Mouse (Mus musculus): ENCODE data around the gene Slc5a6. TPM values are rescaled to one million over a fixed set of nuclear protein-coding genes. Genes with fewer than 3 reads are reported as not detected.

Gene Slc5a6
- polyA plus RNA-seq, 1 experiment from 2014 or later: 12.9 TPM

- H3K36me3 ChIP-seq: peaks cover 12% of the 10 kb centered on the region
- H3K4me2 ChIP-seq: 0 out of 2 replicates have a peak overlapping the region, but pooled peaks have one; percentile 1
- H3K4me1 ChIP-seq (replicated peaks): peaks cover 36% of the 10 kb centered on the region
- ATAC-seq (ENCODE audit: low read depth): peak; percentile 36
- peak overlapping the region; percentile 80 for H3K27ac ChIP-seq (replicated peaks)
- H3K27me3 ChIP-seq: peaks cover 4% of the 10 kb centered on the region; the same call in 1 of the 2 replicates
- H3K4me3 ChIP-seq: no peak overlapping the region
- H3K9me3 ChIP-seq: no peaks in the 10 kb centered on the region
- WGBS: 41% methylated on average over 12 of the region's 12 CpGs
- peak overlapping the region; percentile 6; the same call in 1 of the 2 replicates for H3K9ac ChIP-seq
These were observed 34.4 kb upstream of the Slc5a6 start for GRCm38 (mm10) chr5:31082935-31083625.

DNA sequence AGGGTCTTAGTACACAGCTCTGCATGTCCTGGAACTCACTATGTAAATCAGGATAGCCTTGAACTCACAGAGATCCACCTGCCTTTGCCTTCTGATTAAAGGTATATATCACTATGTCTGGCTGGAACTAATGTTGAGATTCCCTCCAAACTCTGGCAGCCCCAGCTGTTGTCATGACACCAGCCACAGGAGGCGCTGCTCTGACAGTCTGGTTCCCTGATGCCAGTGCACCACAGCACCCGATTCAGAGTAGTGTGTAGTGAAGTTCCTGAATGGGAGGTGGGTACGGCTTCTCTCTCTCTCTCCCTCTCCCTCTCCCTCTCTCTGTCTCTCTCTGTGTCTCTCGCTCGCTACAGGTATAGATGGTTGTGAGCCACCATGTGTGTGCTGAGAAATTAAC, 33.6 kb upstream of the Slc5a6 start:
- Histone ChIP-seq H3K4me1 (replicated peaks) (peaks cover 36% of the 10 kb centered on the region), H3K27ac (replicated peaks) (peak overlapping the region; percentile 80; the same call in 1 of the 2 replicates), H3K9ac (no peak overlapping the region), H3K4me2 (no peak overlapping the region), H3K4me3 (no peak overlapping the region), H3K27me3 (no peaks in the 10 kb centered on the region), H3K36me3 (peaks cover 19% of the 10 kb centered on the region), H3K9me3 (no peaks in the 10 kb centered on the region)
- ATAC-seq (ENCODE audit: low read depth): peak; percentile 7; the same call in 1 of the 2 replicates
- 9% methylated on average over 5 of the region's 5 CpGs for WGBS

GRCm38 (mm10) chr5:31081386-31081785, 32.7 kb upstream of the Slc5a6 start:
- Histone ChIP-seq H3K9ac (no peak overlapping the region), H3K27ac (replicated peaks) (no peak overlapping the region), H3K36me3 (peaks cover 29% of the 10 kb centered on the region), H3K4me2 (no peak overlapping the region), H3K9me3 (no peaks in the 10 kb centered on the region), H3K4me1 (replicated peaks) (peaks cover 29% of the 10 kb centered on the region), H3K4me3 (no peak overlapping the region), H3K27me3 (no peaks in the 10 kb centered on the region)
- ATAC-seq (ENCODE audit: low read depth): no peak
- 77% methylated on average over 3 of the region's 3 CpGs for WGBS

GRCm38 (mm10) chr5:31080795-31081164, 32.1 kb upstream of the Slc5a6 start:
- H3K36me3 ChIP-seq: peaks cover 35% of the 10 kb centered on the region
- ATAC-seq (ENCODE audit: low read depth): no peak
- no peak overlapping the region for H3K4me2 ChIP-seq
- WGBS: 71% methylated on average over 3 of the region's 3 CpGs
- H3K9ac ChIP-seq: no peak overlapping the region
- no peak overlapping the region for H3K4me3 ChIP-seq
- H3K27ac ChIP-seq (replicated peaks): no peak overlapping the region
- H3K4me1 ChIP-seq (replicated peaks): peaks cover 25% of the 10 kb centered on the region
- no peaks in the 10 kb centered on the region for H3K27me3 ChIP-seq
- H3K9me3 ChIP-seq: no peaks in the 10 kb centered on the region

- Histone ChIP-seq H3K9me3 (no peaks in the 10 kb centered on the region), H3K4me2 (no peak overlapping the region), H3K4me1 (replicated peaks) (peaks cover 25% of the 10 kb centered on the region), H3K36me3 (peaks cover 40% of the 10 kb centered on the region), H3K4me3 (no peak overlapping the region), H3K27me3 (no peaks in the 10 kb centered on the region), H3K27ac (replicated peaks) (no peak overlapping the region), H3K9ac (no peak overlapping the region)
- 85% methylated on average over 13 of the region's 13 CpGs for WGBS
- ATAC-seq (ENCODE audit: low read depth): no peak
These were observed 31.5 kb upstream of the Slc5a6 start for GRCm38 (mm10) chr5:31080059-31080794.

- no peak for ATAC-seq (ENCODE audit: low read depth)
- no peak overlapping the region for H3K4me2 ChIP-seq
- H3K9ac ChIP-seq: no peak overlapping the region
- H3K27me3 ChIP-seq: no peaks in the 10 kb centered on the region
- H3K36me3 ChIP-seq: peaks cover 79% of the 10 kb centered on the region
- no peaks in the 10 kb centered on the region for H3K9me3 ChIP-seq
- H3K27ac ChIP-seq (replicated peaks): no peak overlapping the region
- no peaks in the 10 kb centered on the region for H3K4me1 ChIP-seq (replicated peaks)
- 92% methylated on average over 13 of the region's 13 CpGs for WGBS
- H3K4me3 ChIP-seq: no peak overlapping the region
These were observed 27.6 kb upstream of the Slc5a6 start for GRCm38 (mm10) chr5:31076346-31076745.

DNA sequence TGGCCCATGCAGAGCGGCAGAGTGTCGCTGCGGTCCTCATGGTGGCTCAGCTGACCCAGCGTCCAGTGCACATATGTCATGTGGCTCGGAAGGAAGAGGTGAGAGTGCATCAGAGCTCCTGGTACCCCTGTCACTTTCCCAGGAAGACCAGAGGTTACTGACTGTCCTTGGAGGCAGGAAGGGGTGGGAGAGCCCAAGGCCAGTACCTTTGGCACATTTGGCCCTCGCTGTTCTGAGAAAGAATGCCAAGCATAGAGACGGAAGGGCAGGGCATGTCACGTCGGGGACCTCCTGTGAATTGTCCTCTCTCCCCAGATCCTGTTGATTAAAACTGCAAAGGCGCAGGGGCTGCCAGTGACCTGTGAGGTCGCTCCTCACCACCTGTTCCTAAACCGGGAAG, 24.5 kb upstream of the Slc5a6 start:
- peaks cover 100% of the 10 kb centered on the region for H3K36me3 ChIP-seq
- ATAC-seq (ENCODE audit: low read depth): no peak
- H3K27ac ChIP-seq (replicated peaks): no peak overlapping the region
- H3K9ac ChIP-seq: no peak overlapping the region
- WGBS: 91% methylated on average over 12 of the region's 12 CpGs
- H3K27me3 ChIP-seq: no peaks in the 10 kb centered on the region
- no peaks in the 10 kb centered on the region for H3K9me3 ChIP-seq
- H3K4me2 ChIP-seq: no peak overlapping the region
- H3K4me3 ChIP-seq: no peak overlapping the region
- H3K4me1 ChIP-seq (replicated peaks): no peaks in the 10 kb centered on the region

- WGBS: 93% methylated on average over 11 of the region's 11 CpGs
- ATAC-seq (ENCODE audit: low read depth): no peak
These were observed 23.1 kb upstream of the Slc5a6 start for GRCm38 (mm10) chr5:31071821-31072220.

GRCm38 (mm10) chr5:31071059-31071458, 22.3 kb upstream of the Slc5a6 start:
- Histone ChIP-seq H3K27me3 (no peaks in the 10 kb centered on the region), H3K9me3 (no peaks in the 10 kb centered on the region), H3K9ac (no peak overlapping the region), H3K4me2 (no peak overlapping the region), H3K27ac (replicated peaks) (no peak overlapping the region), H3K4me1 (replicated peaks) (no peaks in the 10 kb centered on the region), H3K4me3 (no peak overlapping the region), H3K36me3 (peaks cover 100% of the 10 kb centered on the region)
- ATAC-seq (ENCODE audit: low read depth): no peak
- 97% methylated on average over 2 of the region's 2 CpGs for whole genome bisulfite sequencing

More at GRCm38 (mm10) chr5:31071821-31072220, 23.1 kb upstream of the Slc5a6 start:
- H3K4me2 ChIP-seq: no peak overlapping the region
- no peak overlapping the region for H3K9ac ChIP-seq
- H3K36me3 ChIP-seq: peaks cover 100% of the 10 kb centered on the region
- H3K27me3 ChIP-seq: no peaks in the 10 kb centered on the region
- H3K27ac ChIP-seq (replicated peaks): no peak overlapping the region
- no peaks in the 10 kb centered on the region for H3K9me3 ChIP-seq
- H3K4me1 ChIP-seq (replicated peaks): no peaks in the 10 kb centered on the region
- H3K4me3 ChIP-seq: no peak overlapping the region

GRCm38 (mm10) chr5:31069810-31070209, 21.1 kb upstream of the Slc5a6 start:
- Histone ChIP-seq H3K4me2 (no peak overlapping the region), H3K4me3 (no peak overlapping the region), H3K27ac (replicated peaks) (no peak overlapping the region), H3K4me1 (replicated peaks) (no peaks in the 10 kb centered on the region), H3K36me3 (peaks cover 91% of the 10 kb centered on the region), H3K9me3 (no peaks in the 10 kb centered on the region), H3K9ac (no peak overlapping the region), H3K27me3 (no peaks in the 10 kb centered on the region)
- WGBS: 96% methylated on average over 3 of the region's 3 CpGs
- no peak for ATAC-seq (ENCODE audit: low read depth)

DNA sequence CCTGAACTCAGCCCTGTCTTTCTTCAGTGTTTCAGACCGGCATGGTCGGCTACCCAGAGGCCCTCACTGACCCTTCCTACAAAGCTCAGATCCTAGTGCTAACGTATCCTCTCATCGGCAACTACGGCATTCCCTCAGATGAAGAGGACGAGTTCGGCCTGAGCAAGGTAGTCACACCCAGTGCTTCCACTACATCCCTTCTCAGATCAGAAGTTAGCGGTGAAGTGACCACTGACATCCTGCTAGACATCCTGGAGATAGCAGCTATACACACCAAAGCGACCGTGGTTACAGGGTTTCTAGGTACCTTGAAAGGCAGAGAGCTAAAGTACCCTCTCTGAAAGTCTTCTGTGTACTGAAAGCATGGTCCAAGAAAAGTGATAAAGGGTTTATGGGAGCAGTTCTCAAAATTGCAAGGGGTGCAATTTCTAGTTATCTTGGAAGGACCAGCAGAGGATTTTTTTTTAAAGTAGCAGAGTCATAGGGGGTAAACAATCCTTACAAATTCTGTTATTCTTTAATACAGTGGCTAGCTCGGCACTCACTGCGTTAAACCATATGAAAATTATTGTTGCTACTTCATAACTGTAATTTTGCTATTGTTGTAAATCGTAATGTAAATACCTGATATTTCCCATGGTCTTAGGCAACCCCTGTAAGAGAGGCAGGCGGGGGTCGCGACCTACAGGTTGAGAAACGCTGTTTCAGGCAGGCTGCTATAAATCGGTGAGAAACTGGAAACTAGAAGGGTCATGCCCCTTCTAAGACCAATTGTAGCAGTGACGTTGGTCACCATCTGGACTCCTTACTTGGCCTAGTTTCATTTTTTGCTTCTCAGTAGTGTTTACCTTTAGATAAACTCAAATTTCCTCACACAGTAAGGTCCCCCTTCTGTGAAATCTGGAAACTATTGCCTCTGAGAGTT, 6.8 kb upstream of the Slc5a6 start:
- 17% methylated on average over 19 of the region's 19 CpGs for WGBS
- ATAC-seq (ENCODE audit: low read depth): no peak; the same call in 1 of the 2 replicates
- H3K4me3 ChIP-seq: peak overlapping the region; percentile 66
- H3K27me3 ChIP-seq: no peaks in the 10 kb centered on the region
- peaks cover 42% of the 10 kb centered on the region for H3K36me3 ChIP-seq
- peak overlapping the region; percentile 86 for H3K9ac ChIP-seq
- peak overlapping the region; percentile 84 for H3K27ac ChIP-seq (replicated peaks)
- H3K4me1 ChIP-seq (replicated peaks): peaks cover 23% of the 10 kb centered on the region
- no peaks in the 10 kb centered on the region for H3K9me3 ChIP-seq
- H3K4me2 ChIP-seq: peak overlapping the region; percentile 97

Measured in neural tube, embryonic 13.5 days (tissue).